Mouse (Mus musculus): ENCODE measurements around the gene Olfr32. TPM values are rescaled to one million over a fixed set of nuclear protein-coding genes. Genes with fewer than 3 reads are reported as not detected.
"Not testable (repeated sequence)": the region's sequence is repeated elsewhere in the genome, so short reads cannot be mapped to it uniquely, and the experiment has no call there.

The Olfr32 gene
- not detected in 2 replicates for polyA plus RNA-seq (2016; fragmentation: Nextera tagmentation; extraction: Ambion mirVana)

DNA sequence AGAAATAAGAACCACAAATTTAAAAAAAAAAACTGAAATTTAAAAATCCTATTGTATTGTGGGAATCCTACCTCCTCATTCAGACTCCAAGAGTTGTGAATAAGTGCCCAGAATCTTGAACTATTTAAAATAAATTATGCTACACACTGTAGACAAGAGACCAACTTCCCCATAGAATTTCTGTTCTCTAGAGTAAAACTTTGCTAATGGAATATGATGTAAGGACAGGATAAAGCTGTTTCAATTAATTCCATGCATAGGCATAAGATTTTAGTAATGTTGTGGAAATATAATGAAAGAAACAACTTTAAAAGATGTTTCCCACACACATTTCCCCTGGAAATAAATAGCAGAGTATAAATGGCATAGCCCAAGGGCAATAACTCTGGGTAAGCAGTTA is at the start of gene Olfr32:
Gene Olfr32 (minus strand): TSS at position 101 of the 400 bp plus-strand sequence.
- H3K4me3 ChIP-seq = no peak within 1 kb of the TSS
- no peak for DNase-seq (ENCODE audit: low spot score)
- H3K27me3 ChIP-seq (ENCODE audit: insufficient read depth, poor library complexity, severe bottlenecking) = no peaks in the 10 kb centered on the region
- H3K27ac ChIP-seq = no peak within 1 kb of the TSS
- no peaks in the 10 kb centered on the region for H3K36me3 ChIP-seq
- no peaks in the 10 kb centered on the region for H3K4me1 ChIP-seq
- H3K9me3 ChIP-seq = no peaks in the 10 kb centered on the region

DNA sequence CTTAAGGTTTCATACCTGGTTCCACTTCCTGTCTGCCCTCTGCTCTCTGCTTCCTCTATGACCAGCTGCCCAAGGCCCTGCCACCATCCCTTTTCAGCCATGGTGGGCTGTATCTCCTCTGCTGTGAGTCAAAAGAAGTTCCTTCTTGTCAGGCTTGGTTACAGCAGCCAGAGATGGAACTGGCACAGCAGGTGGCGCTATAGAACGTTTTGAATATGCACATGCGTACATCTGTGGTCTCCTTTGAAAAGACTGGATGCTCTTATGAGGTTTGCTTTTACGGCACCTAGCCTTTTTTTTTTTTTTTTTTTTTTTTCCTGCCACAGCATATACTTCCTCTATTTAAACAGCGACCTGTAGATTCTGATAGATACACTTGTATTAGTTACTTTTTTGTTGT is 45.0 kb upstream of the Olfr32 start:
- not testable (repeated sequence) for H3K4me3 ChIP-seq; H3K27me3 ChIP-seq (ENCODE audit: insufficient read depth, poor library complexity, severe bottlenecking); H3K27ac ChIP-seq; DNase-seq (ENCODE audit: low spot score); H3K4me1 ChIP-seq; H3K9me3 ChIP-seq; H3K36me3 ChIP-seq
- WGBS = no CpG with 5 or more reads among the region's 5 CpGs

DNA sequence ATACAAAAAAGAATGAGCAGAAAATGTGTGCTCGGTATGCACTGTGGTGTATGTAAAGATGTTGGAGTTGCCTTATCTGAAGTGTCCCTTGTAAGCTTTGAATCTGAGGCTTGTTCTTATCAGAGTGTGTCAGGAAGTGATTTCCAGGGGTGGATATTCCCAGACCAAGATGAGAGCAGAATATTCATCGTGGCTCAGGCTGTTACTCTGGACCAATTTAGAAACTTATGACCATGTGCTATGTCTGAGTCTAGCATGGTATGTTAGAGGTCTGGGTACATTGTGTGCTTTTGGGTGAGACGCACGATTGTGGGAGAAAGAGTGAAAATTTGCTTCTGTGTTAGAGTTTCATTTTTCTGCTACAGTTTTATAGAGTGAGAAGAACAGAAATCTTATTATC is 44.0 kb upstream of the Olfr32 start:
- not testable (repeated sequence) for H3K4me3 ChIP-seq; DNase-seq (ENCODE audit: low spot score); H3K9me3 ChIP-seq; H3K27me3 ChIP-seq (ENCODE audit: insufficient read depth, poor library complexity, severe bottlenecking); H3K27ac ChIP-seq; H3K4me1 ChIP-seq; H3K36me3 ChIP-seq
- no CpG with 5 or more reads among the region's 4 CpGs for WGBS

DNA sequence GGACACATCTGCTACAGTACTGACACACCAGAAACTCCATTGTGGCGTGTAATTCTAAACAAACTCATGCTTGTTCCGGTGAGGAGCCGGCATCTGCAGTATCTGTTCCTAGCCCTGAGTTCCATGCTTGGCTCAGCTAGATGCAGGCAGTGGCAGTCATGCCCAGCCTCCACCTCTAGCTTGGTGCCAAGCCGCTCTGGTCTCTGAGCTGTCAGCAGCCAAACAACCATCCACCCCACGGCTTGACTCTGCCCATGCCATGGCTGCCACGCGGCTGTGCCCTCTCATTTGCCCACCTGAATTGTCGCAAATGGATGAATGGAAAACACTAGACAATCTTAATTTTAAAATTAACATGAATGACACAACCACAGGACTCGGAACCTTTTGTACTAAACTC is 11.8 kb upstream of the Olfr32 start:
- Histone ChIP-seq H3K4me1 (no peaks in the 10 kb centered on the region), H3K36me3 (no peaks in the 10 kb centered on the region), H3K27ac (no peak overlapping the region), H3K4me3 (no peak overlapping the region), H3K9me3 (no peaks in the 10 kb centered on the region), H3K27me3 (ENCODE audit: insufficient read depth, poor library complexity, severe bottlenecking) (no peaks in the 10 kb centered on the region)
- 86% methylated on average over 9 of the region's 9 CpGs for WGBS
- no peak for DNase-seq (ENCODE audit: low spot score)

- WGBS = 87% methylated on average over 3 of the region's 3 CpGs
- DNase-seq (ENCODE audit: low spot score) = no peak
- Histone ChIP-seq H3K4me3 (no peak within 1 kb of the TSS), H3K4me1 (no peaks in the 10 kb centered on the region), H3K9me3 (no peaks in the 10 kb centered on the region), H3K27ac (no peak within 1 kb of the TSS), H3K27me3 (ENCODE audit: insufficient read depth, poor library complexity, severe bottlenecking) (no peaks in the 10 kb centered on the region), H3K36me3 (no peaks in the 10 kb centered on the region)
Measured at GRCm38 (mm10) chr2:90152991-90153390, 10.9 kb upstream of the Olfr32 start, which contains the start of gene Olfr1270. Gene Olfr1270, minus strand, starts transcription at chr2:90153091.

- Histone ChIP-seq H3K36me3 (no peaks in the 10 kb centered on the region), H3K9me3 (no peaks in the 10 kb centered on the region), H3K27me3 (ENCODE audit: insufficient read depth, poor library complexity, severe bottlenecking) (no peaks in the 10 kb centered on the region), H3K4me3 (no peak within 1 kb of the TSS), H3K27ac (no peak within 1 kb of the TSS), H3K4me1 (no peaks in the 10 kb centered on the region)
- DNase-seq (ENCODE audit: low spot score) = no peak
- 76% methylated on average over 1 of the region's 1 CpGs for WGBS
Measured at GRCm38 (mm10) chr2:90121312-90121711, 20.8 kb downstream of the Olfr32 start, which contains the start of gene Olfr1269. Gene Olfr1269, minus strand, starts transcription at chr2:90121412.

Other genes starting within 250 kb of the Olfr32 start
- not detected in 2 replicates for gene Olfr1258, start 215.0 kb downstream of the Olfr32 start, polyA plus RNA-seq (2016; fragmentation: Nextera tagmentation; extraction: Ambion mirVana)
- gene Olfr1259, start 193.6 kb downstream of the Olfr32 start, polyA plus RNA-seq (2016; fragmentation: Nextera tagmentation; extraction: Ambion mirVana) = not detected in 2 replicates
- gene Olfr1260, start 168.0 kb downstream of the Olfr32 start, polyA plus RNA-seq (2016; fragmentation: Nextera tagmentation; extraction: Ambion mirVana) = not detected in 2 replicates
- not detected in 2 replicates for gene Olfr1261, start 151.1 kb downstream of the Olfr32 start, polyA plus RNA-seq (2016; fragmentation: Nextera tagmentation; extraction: Ambion mirVana)
- not detected in 2 replicates for gene Olfr1262, start 142.2 kb downstream of the Olfr32 start, polyA plus RNA-seq (2016; fragmentation: Nextera tagmentation; extraction: Ambion mirVana)
- not detected in 2 replicates for gene Olfr1263, start 130.2 kb downstream of the Olfr32 start, polyA plus RNA-seq (2016; fragmentation: Nextera tagmentation; extraction: Ambion mirVana)
- gene Olfr1264, start 116.7 kb downstream of the Olfr32 start, polyA plus RNA-seq (2016; fragmentation: Nextera tagmentation; extraction: Ambion mirVana) = not detected in 2 replicates
- not detected in 2 replicates for gene Olfr1265, start 107.0 kb downstream of the Olfr32 start, polyA plus RNA-seq (2016; fragmentation: Nextera tagmentation; extraction: Ambion mirVana)
- gene Olfr140, start 78.7 kb downstream of the Olfr32 start, polyA plus RNA-seq (2016; fragmentation: Nextera tagmentation; extraction: Ambion mirVana) = not detected in 2 replicates
- not detected in 2 replicates for gene Olfr1269, start 20.9 kb downstream of the Olfr32 start, polyA plus RNA-seq (2016; fragmentation: Nextera tagmentation; extraction: Ambion mirVana)
- not detected in 2 replicates for gene Olfr1270, start 10.8 kb upstream of the Olfr32 start, polyA plus RNA-seq (2016; fragmentation: Nextera tagmentation; extraction: Ambion mirVana)
- gene Olfr1506, start 82.2 kb upstream of the Olfr32 start, polyA plus RNA-seq (2016; fragmentation: Nextera tagmentation; extraction: Ambion mirVana) = not detected in 2 replicates
- not detected in 2 replicates for gene Olfr142, start 115.3 kb upstream of the Olfr32 start, polyA plus RNA-seq (2016; fragmentation: Nextera tagmentation; extraction: Ambion mirVana)
- not detected in 2 replicates for gene Olfr1271, start 128.7 kb upstream of the Olfr32 start, polyA plus RNA-seq (2016; fragmentation: Nextera tagmentation; extraction: Ambion mirVana)
- not detected in 2 replicates for gene Olfr1272, start 150.5 kb upstream of the Olfr32 start, polyA plus RNA-seq (2016; fragmentation: Nextera tagmentation; extraction: Ambion mirVana)
- not detected in 2 replicates for gene Gm13769, start 179.9 kb upstream of the Olfr32 start, polyA plus RNA-seq (2016; fragmentation: Nextera tagmentation; extraction: Ambion mirVana)

Measured in heart, embryonic 10.5 days (tissue).